Mouse (Mus musculus): ENCODE data around the gene Crocc. TPM values are rescaled to one million over a fixed set of nuclear protein-coding genes. Genes with fewer than 3 reads are reported as not detected.
A peak's percentile ranks its signal among the peaks of the same experiment; 100 is the strongest.

Crocc gene
- polyA plus RNA-seq (2015; fragmentation: Nextera tagmentation; extraction: Ambion mirVana) = 1.4 and 1.6 TPM in 2 replicates

- WGBS = under 1% methylated on average over 71 of the region's 77 CpGs
- DNase-seq (ENCODE audit: low spot score) (peak; percentile 100), ATAC-seq (ENCODE audit: low FRiP score, low TSS enrichment) (peak; percentile 97)
- H3K9ac ChIP-seq (ENCODE audit: low read length) = peak within 1 kb of the TSS; percentile 76
- no peaks in the 10 kb centered on the region for H3K27me3 ChIP-seq (ENCODE audit: control insufficient read depth, insufficient read depth, low read length)
- no peak for TF ChIP-seq EP300 (optimal IDR thresholded peaks at IDR 0.05)
- peak; percentile 99 for TF ChIP-seq CTCF (IDR thresholded peaks at IDR 0.05; ENCODE audit: low read depth)
- H3K36me3 ChIP-seq (ENCODE audit: control insufficient read depth, insufficient read depth, low read length) = peaks cover under 1% of the 10 kb centered on the region; the same call in 1 of the 2 replicates
- H3K4me2 ChIP-seq (replicated peaks; ENCODE audit: low read depth) = peak within 1 kb of the TSS; percentile 79
- no peaks in the 10 kb centered on the region for H3K9me3 ChIP-seq (ENCODE audit: control insufficient read depth, low read length)
- H3K27ac ChIP-seq (replicated peaks) = peak within 1 kb of the TSS; percentile 90
- no peaks in the 10 kb centered on the region; the same call in 1 of the 2 replicates for H3K4me1 ChIP-seq (replicated peaks; ENCODE audit: control insufficient read depth, insufficient read depth)
- H3K4me3 ChIP-seq (ENCODE audit: low read depth, low read length) = peak within 1 kb of the TSS; percentile 67
Measured at GRCm38 (mm10) chr4:141060426-141061301, at the start of gene Crocc. TSS of gene Crocc (minus strand) at chr4:141060550.

DNA sequence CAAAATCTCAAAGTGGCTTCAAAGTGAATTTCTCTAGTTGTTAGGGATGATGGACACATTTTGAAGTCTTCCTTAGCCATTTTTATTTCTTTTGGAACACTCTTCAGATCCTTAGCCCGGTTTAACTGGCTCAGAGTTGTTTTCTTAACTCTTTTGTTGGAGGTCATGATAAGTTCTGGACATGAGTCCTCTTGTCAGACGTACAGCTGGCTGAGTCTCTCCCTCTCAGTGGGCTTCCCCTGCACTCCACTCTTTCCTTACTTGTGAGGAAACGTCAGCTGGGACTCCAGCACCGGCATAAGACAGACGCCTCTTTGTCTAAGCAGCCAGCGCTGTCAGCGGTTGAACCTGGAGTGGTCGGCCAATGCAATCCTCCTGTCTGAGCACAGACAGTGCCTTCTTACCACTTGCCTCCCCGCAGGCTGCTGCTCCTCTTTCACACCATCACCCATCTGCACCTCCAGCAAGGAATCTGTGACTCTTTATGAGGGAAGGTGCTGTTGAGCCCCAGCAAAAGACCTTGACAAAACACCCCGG lies 47.9 kb upstream of the Crocc start:
- H3K4me1 ChIP-seq (replicated peaks; ENCODE audit: control insufficient read depth, insufficient read depth) = no peaks in the 10 kb centered on the region
- no peak overlapping the region for H3K4me2 ChIP-seq (replicated peaks; ENCODE audit: low read depth)
- no peak overlapping the region for H3K9ac ChIP-seq (ENCODE audit: low read length)
- no peak overlapping the region for H3K27ac ChIP-seq (replicated peaks)
- DNase-seq (ENCODE audit: low spot score) = no peak
- TF ChIP-seq CTCF (IDR thresholded peaks at IDR 0.05; ENCODE audit: low read depth) (no peak), EP300 (optimal IDR thresholded peaks at IDR 0.05) (no peak)
- no peaks in the 10 kb centered on the region for H3K9me3 ChIP-seq (ENCODE audit: control insufficient read depth, low read length)
- no peaks in the 10 kb centered on the region for H3K27me3 ChIP-seq (ENCODE audit: control insufficient read depth, insufficient read depth, low read length)
- WGBS = 33% methylated on average over 10 of the region's 10 CpGs
- H3K4me3 ChIP-seq (ENCODE audit: low read depth, low read length) = no peak overlapping the region
- no peak for ATAC-seq (ENCODE audit: low FRiP score, low TSS enrichment)
- H3K36me3 ChIP-seq (ENCODE audit: control insufficient read depth, insufficient read depth, low read length) = 0 out of 2 replicates have a peak, but pooled peaks cover 10% of the 10 kb centered on the region

DNA sequence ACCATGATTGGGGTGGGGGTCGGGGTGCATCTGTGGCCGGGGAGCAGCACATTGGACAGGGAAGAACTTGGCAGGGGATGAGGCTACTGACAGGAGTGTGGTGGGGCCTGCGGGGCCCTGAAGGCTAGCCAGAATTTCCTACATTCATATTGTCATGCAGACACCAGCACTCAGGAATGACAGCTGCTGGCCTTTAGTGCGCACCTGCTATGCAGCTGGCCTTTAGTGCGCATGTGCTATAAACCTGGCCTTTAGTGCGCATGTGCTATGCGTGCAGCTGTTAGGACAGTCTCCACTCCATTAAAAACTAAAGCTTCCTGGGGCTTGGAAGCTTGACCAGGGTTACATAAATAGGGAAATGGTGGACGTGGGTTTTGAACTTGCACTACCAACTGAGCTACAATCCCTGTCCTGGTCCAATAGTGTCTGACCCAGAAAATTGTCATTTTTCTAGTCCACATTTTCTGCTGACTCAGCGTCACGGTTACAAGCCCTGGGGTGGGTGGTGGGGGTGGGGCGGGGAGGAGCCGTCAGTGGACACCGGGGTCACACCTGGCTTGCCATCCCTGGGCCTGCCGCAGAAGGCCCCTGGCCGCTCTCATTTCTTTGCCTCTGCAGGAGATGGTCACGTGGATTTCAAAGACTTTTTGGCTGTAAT lies 46.3 kb upstream of the Crocc start:
- WGBS = 73% methylated on average over 16 of the region's 16 CpGs
- Histone ChIP-seq H3K9ac (ENCODE audit: low read length) (no peak overlapping the region), H3K4me2 (replicated peaks; ENCODE audit: low read depth) (no peak overlapping the region), H3K4me3 (ENCODE audit: low read depth, low read length) (no peak overlapping the region), H3K4me1 (replicated peaks; ENCODE audit: control insufficient read depth, insufficient read depth) (no peaks in the 10 kb centered on the region), H3K27me3 (ENCODE audit: control insufficient read depth, insufficient read depth, low read length) (no peaks in the 10 kb centered on the region), H3K9me3 (ENCODE audit: control insufficient read depth, low read length) (no peaks in the 10 kb centered on the region), H3K27ac (replicated peaks) (no peak overlapping the region), H3K36me3 (ENCODE audit: control insufficient read depth, insufficient read depth, low read length) (0 out of 2 replicates have a peak, but pooled peaks cover 4% of the 10 kb centered on the region)
- no peak for TF ChIP-seq CTCF (IDR thresholded peaks at IDR 0.05; ENCODE audit: low read depth)
- TF ChIP-seq EP300 (optimal IDR thresholded peaks at IDR 0.05) = no peak
- DNase-seq (ENCODE audit: low spot score) = no peak
- ATAC-seq (ENCODE audit: low FRiP score, low TSS enrichment) = no peak

- ATAC-seq (ENCODE audit: low FRiP score, low TSS enrichment) = no peak
- 58% methylated on average over 6 of the region's 6 CpGs for WGBS
- Histone ChIP-seq H3K4me2 (replicated peaks; ENCODE audit: low read depth) (no peak overlapping the region), H3K27ac (replicated peaks) (no peak overlapping the region), H3K4me1 (replicated peaks; ENCODE audit: control insufficient read depth, insufficient read depth) (no peaks in the 10 kb centered on the region), H3K4me3 (ENCODE audit: low read depth, low read length) (no peak overlapping the region), H3K36me3 (ENCODE audit: control insufficient read depth, insufficient read depth, low read length) (no peaks in the 10 kb centered on the region), H3K9ac (ENCODE audit: low read length) (no peak overlapping the region), H3K9me3 (ENCODE audit: control insufficient read depth, low read length) (no peaks in the 10 kb centered on the region), H3K27me3 (ENCODE audit: control insufficient read depth, insufficient read depth, low read length) (no peaks in the 10 kb centered on the region)
- TF ChIP-seq CTCF (IDR thresholded peaks at IDR 0.05; ENCODE audit: low read depth) (peak; percentile 75), EP300 (optimal IDR thresholded peaks at IDR 0.05) (no peak)
- DNase-seq (ENCODE audit: low spot score) = peak; percentile 59
Measured at GRCm38 (mm10) chr4:141101855-141102254, 41.5 kb upstream of the Crocc start.

GRCm38 (mm10) chr4:141101291-141101690 lies 40.9 kb upstream of the Crocc start:
- H3K27me3 ChIP-seq (ENCODE audit: control insufficient read depth, insufficient read depth, low read length) = no peaks in the 10 kb centered on the region
- WGBS = 92% methylated on average over 9 of the region's 9 CpGs
- TF ChIP-seq EP300 (optimal IDR thresholded peaks at IDR 0.05) = no peak
- TF ChIP-seq CTCF (IDR thresholded peaks at IDR 0.05; ENCODE audit: low read depth) = no peak
- H3K36me3 ChIP-seq (ENCODE audit: control insufficient read depth, insufficient read depth, low read length) = no peaks in the 10 kb centered on the region
- H3K4me2 ChIP-seq (replicated peaks; ENCODE audit: low read depth) = no peak overlapping the region
- no peak overlapping the region for H3K4me3 ChIP-seq (ENCODE audit: low read depth, low read length)
- ATAC-seq (ENCODE audit: low FRiP score, low TSS enrichment) = no peak
- H3K27ac ChIP-seq (replicated peaks) = no peak overlapping the region
- H3K9ac ChIP-seq (ENCODE audit: low read length) = no peak overlapping the region
- no peaks in the 10 kb centered on the region for H3K9me3 ChIP-seq (ENCODE audit: control insufficient read depth, low read length)
- no peak for DNase-seq (ENCODE audit: low spot score)
- H3K4me1 ChIP-seq (replicated peaks; ENCODE audit: control insufficient read depth, insufficient read depth) = no peaks in the 10 kb centered on the region

All from stomach, postnatal 0 days (tissue).